Mouse (Mus musculus) left cerebral cortex, adult 8-10 months (tissue): ENCODE results near the gene Papola. TPM values are rescaled to one million over a fixed set of nuclear protein-coding genes. Genes with fewer than 3 reads are reported as not detected.

ENCODE experiments used
- DNase-seq, 2 experiments: peaks; one replicate each; pipeline ENCODE4 v3.0.0; 2022; ENCODE audit warnings: low spot score in 2 of 2
- microRNA-seq, 2 experiments: library from miRNA; unstranded; fragments of <30 nt; microRNA quantifications; one replicate each; pipeline ENCODE4 v1.2.0; 2022
- total RNA-seq, 4 experiments: library from RNA; stranded (reverse); gene quantifications; 2 replicates each; pipeline ENCODE4 v1.2.4; 2022

Papola gene
- total RNA-seq, 4 experiments from 2014 or later, result 117 to 139 (median 131) TPM

GRCm38 (mm10) chr12:105862072-105862471, 77.6 kb downstream of the Papola start:
- DNase-seq, result no peak

- no peak for DNase-seq
Observed at GRCm38 (mm10) chr12:105862607-105863006, 78.1 kb downstream of the Papola start.

GRCm38 (mm10) chr12:105863436-105863835, 78.9 kb downstream of the Papola start:
- no peak for DNase-seq

- DNase-seq, result no peak
Observed at GRCm38 (mm10) chr12:105867646-105868045, 83.2 kb downstream of the Papola start.

GRCm38 (mm10) chr12:105869242-105869641, 84.7 kb downstream of the Papola start:
- DNase-seq, result no peak

GRCm38 (mm10) chr12:105869696-105870095, 85.2 kb downstream of the Papola start:
- no peak for DNase-seq

GRCm38 (mm10) chr12:105873283-105873682, 88.8 kb downstream of the Papola start:
- DNase-seq, result no peak

GRCm38 (mm10) chr12:105875112-105875511, 90.6 kb downstream of the Papola start:
- no peak for DNase-seq

- no peak for DNase-seq
Observed at GRCm38 (mm10) chr12:105876521-105876920, 92.0 kb downstream of the Papola start.

GRCm38 (mm10) chr12:105876931-105877330, 92.4 kb downstream of the Papola start:
- DNase-seq, result no peak

- no peak for DNase-seq
Observed at GRCm38 (mm10) chr12:105878746-105879145, 94.3 kb downstream of the Papola start.

- no peak for DNase-seq
Observed at GRCm38 (mm10) chr12:105883799-105884514, 99.5 kb downstream of the Papola start.

GRCm38 (mm10) chr12:105884515-105885323, 100.2 kb downstream of the Papola start:
- DNase-seq, result no peak

Small RNAs within 50 kb of the gene (microRNA-seq; reads per million reads assigned to microRNA genes)
- gene Gm22120, result 0.21 to 0.44 reads per million in 2 experiments

Other genes with a start within 250 kb of the Papola start
- 1 to 10 TPM in 3 of 4 experiments, under 1 TPM in 1; 0.68 to 1.2 (median 1.2) TPM for gene Bdkrb2, start 221.5 kb upstream of the Papola start, total RNA-seq
- gene Bdkrb1, start 181.6 kb upstream of the Papola start, total RNA-seq, result not detected
- gene Gskip, start 99.9 kb upstream of the Papola start, total RNA-seq, result 10 to 100 TPM; 23.6 to 26.4 (median 25.4) TPM
- 10 to 100 TPM; 45.6 to 50.2 (median 48.0) TPM for gene Atg2b, start 99.5 kb upstream of the Papola start, total RNA-seq
- gene Ak7, start 78.7 kb upstream of the Papola start, total RNA-seq, result 1 to 10 TPM in 3 of 4 experiments, under 1 TPM in 1; 0.81 to 2.0 (median 1.7) TPM
- gene Vrk1, start 225.5 kb downstream of the Papola start, total RNA-seq, result 10 to 100 TPM; 19.4 to 24.9 (median 20.6) TPM